Mouse (Mus musculus): ENCODE results near the gene Smim24.

The Smim24 gene

DNA sequence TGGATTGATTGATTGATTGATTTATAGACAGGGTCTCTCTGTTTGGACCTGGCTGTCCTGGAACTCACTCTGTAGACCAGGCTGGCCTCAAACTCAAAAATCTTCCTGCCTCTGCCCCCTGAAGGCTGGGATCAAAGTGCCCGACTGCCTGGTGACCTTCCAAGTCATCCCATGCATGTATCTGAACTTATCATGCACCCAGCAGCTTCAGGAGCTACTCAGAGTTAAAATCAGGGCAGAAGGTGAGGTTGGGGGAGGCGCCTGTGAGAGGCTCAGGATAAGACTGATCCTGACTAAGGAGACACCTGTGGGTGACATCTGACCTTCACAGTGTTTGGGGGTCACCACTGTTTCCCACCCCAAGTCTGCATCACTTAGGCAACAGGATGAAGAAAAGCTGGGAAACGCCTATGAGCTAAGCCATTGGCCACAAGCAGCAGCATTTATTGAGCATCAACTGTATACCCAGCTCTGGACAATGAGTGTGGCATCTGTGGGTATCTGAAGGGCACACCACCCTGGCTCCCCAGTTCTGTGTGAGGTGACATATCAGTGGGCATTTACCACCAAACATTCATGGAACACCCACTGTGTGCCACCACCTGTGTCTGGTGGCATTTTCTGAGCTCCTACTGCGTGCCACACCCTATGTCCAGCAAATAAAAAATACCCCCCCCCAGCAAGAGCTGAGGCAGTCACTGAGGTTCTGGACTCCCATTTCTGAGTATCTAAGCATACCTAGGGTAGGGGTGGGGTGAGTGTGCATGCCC, 30.8 kb downstream of the Smim24 start:
- DNase-seq, result peak in 1 of 2 experiments; percentile 3

DNA sequence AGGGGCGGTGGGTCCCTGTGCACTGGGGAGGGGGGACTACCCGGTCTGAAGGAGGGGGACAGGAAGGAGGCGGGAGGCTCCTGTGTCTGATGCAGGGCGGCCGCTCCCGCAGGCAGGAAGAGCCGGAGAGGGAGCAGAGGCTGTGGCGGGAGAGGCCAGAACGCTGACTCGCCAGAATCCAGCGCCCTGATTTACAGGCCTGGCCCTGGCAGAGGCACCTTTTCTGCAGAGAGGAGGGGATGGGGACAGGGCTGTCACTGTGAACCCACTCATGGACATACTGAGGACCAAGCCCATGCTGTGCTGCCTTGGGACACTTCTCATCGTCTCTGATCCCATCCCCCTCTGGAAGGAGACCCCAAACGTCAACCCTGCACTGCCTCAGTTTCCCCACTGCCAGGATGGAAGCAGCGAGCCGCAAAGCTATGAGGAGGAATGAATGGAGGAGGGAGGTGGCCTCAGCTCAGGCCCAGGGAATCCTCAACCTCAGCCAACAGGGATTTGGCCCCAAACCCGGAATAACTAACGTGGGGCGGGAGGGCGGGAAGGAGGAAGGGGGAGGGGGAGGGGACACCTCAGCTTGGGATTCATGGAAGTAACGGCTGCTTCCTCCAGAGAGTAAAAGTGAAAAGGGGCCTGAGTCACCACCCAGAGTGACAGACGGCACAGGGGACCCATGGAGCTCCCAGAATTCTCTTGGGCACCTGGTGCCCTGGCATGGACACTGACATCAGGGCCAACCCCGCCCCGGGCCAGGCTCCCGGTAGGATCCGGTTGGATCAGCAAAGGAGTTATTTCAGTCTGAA, 31.6 kb downstream of the Smim24 start:
- peak; percentile 52 to 76 for DNase-seq

DNA sequence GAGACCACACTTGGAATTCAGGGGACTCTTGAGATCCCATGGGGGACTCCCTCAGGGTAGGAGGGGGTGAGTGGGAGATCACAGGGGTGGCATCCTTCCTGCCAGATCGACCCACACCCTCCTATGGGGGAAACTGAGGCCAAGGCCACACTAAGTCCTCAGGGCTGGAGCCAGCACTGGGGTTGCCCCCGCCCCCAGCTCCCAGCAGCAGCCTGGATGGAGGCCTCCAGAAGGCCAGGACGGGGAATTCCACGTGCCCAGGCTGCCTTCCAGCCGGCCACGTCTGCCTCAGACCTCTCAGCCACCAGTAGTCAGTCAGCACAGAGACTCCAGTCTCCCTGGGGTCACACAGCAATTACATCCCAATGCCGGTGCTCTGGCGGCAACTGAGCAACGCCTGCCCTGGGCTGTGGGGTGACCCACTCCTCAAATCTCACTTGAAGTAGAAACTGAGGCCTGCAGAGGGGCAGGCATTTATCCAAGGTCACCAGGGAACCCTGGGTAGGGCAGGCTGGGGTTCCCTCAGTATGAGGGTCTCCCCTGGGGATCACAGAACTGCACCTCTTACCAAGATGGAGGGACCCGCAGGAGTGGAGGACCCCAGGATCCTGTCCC, 32.5 kb downstream of the Smim24 start:
- DNase-seq, result peak; percentile 36 to 54

DNA sequence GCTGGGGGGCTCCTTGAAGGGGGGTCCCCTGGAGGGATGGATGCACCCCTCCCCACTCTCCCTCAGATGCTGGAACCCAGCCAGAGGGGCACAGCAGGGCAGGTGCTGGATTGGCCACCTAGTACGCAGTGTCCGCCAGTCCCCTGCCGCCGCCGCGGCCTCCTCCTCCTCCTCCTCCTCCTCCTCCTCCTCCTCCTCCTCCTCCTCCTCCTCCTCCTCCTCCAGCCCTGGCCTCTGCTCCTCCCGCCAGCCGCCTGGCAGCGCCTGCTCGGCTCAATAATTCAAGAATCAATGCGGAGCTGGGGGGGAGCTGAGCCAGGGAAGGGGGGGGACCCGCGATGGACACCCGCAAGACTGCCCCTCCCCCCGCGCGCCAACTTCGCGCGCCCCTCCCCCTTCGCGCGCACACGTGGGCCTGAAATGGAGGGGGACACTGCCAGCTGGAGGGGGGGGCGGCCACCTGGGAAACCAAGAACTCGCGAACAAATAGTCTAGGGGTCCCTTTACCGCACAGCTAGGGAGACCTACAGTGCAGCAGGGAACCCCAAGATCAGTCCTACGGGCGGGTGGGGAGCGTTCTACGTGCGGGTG, 33.3 kb downstream of the Smim24 start:
- peak; percentile 14 to 41 for DNase-seq

DNA sequence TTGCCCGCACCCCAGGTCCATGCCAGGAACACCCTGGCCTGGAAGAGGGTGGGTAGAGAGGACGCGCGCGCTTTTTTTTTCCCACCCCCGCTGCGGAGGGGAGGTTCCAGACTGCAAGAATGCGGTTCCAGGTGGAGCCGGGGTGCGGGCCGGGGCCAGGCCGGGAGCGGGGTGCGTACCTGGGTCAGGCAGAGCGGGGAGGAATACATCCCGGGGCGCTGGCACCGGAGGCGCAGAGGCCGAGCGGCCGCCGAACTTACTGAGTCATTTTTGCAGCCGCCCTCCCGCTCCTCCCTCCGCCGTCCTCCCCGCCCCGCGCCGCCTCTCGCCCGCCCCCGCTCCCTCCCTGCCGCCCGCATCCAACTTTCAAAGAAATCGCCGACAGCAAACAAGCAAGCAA, 34.0 kb downstream of the Smim24 start:
- peak; percentile 70 to 75 for DNase-seq

DNA sequence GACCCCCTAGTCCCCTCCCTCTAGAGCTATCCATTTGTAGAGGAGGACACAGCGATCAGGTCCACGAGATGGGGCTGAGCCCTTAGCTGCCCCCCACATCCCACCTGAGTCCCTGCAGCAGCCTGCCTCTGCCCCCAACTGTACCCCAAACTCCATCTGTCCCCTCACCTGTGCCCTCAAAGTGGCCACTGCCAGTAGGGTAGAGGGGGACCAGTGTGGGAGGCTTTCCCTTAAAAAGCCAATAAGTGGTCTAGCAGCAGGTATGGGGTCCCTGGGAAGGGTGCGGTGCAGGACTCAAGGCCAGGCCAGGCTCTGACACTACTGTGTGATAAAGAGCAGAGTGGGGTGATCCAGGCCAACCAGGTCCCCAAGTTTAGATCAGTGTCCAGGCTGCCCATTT, 34.5 kb downstream of the Smim24 start:
- DNase-seq, result no peak

DNA sequence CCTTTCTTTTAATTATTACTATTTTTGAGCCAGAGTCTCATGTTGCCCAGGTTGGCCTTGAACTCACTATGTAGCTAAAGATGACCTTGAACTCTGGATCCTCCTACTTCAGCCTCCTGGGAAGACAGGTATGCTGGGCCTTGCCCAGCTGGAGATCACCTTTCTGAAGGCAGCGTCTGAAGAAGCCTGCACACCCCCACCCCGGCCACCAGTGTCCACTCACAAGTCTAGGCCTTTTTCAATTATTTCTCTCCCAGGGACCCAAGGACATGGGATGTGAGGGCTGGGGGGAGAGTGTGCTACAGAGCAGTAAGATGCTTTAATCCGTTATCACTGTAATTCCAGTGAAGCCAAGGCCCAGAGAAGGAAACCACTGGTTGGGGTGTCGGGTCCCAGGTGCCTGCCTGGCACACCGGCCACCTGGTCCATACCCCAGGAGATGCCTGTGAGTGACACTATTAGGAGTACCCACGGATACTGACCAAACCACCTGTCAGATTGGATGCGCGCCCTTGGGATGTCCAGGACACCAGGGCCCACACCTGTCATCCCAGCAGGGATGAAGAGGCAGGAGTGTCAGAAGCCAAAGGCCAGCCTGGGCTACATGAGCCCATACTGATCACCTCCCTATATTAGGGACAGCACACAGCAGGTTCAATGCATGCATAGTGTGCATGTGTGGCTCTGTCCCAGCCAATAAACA, 35.1 kb downstream of the Smim24 start:
- peak; percentile 4 to 26 for DNase-seq

DNA sequence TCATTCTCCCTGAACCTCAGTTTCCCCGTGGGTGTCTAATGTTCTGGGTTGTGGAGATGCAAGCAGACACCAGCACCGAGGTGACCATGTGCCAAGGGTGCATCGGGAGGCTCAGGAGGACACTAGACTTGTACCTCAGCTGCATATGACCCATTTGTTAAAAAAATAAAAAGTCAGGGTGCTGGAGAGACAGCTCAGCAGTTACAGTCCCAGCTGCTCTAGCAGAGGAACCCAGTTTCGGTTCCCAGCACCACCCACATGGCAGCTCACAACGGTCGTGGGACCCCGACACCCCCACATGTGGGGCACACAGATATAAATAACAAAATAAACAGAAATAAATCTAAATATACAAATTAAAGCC, 35.6 kb downstream of the Smim24 start:
- DNase-seq, result peak; percentile 4 to 22

DNA sequence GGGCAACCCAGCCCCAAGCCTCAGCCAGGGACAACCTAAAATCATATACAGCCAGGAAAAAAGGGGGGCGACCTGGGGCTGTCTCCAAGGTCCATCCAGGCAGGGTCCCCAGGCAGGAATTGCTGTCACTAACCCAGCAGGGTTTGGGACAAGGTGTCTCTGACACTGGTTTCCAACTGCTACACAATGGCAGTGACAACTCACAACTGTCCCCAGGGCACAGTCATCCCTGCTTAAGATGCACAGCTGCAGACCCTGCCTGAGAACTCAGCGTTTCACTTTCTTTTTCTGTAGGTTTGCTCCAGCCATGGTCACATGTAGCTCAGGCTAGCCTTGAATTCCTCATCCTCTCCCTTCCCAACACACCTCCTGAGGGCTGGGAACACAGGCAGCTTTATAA, 36.2 kb downstream of the Smim24 start:
- DNase-seq, result peak; percentile 4 to 21

DNA sequence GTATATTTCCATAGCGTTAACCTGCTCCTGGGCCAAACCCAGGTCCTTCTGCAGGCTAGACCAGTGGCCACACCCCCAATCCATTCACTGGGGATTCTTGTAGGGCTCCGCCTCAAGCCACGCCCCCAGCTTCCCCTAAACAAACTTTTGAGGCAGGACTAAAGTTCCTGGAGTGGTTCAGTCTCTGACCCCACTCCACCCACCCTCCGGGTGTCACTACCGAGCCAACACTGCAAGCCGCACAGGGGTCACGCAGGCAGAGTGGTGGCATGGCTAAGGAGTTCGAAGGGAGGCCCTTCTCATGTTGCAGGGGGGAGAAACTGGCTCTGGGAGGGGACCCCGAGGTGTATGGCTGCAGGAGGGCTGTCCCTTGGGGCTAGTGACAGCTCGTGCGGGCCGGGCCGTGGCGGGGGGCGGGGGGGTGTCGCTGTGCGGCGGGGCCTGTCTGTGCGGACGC, 36.8 kb downstream of the Smim24 start:
- DNase-seq, result peak; percentile 91 to 93

DNA sequence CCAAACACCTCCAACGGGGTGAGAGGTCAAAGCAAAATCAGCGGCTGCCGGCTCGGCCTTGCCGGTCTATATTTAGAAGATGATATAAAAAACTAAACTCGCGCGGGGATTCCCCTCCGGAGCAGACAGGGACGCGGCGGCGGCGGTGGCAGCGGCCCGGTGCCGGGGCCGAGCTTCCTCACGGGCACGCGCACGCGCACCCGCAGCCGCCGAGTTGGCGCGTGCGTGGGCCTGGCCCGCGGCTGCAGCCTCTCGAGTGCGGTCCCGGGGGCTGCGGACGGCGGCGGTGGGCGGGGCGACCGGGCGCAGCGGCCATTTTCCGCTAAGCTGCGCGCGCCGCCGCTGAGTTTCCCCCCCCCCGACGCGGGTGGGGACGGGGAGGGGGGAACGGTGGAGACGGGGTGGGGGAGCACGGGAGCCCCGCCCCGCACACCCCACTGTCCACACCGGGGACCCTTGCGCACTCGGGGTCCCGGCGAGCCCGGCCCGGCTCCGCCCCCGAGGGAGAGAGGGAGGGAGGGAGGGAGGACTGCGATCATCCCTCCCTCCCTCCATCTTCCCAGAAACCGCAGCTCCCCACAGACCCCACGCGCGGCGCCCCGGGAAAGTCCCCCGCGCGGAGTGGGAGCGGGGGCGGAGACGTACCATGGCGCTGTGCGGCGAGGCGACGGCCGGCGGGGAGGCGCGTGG, 37.4 kb downstream of the Smim24 start:
- DNase-seq, result peak; percentile 84 to 91

DNA sequence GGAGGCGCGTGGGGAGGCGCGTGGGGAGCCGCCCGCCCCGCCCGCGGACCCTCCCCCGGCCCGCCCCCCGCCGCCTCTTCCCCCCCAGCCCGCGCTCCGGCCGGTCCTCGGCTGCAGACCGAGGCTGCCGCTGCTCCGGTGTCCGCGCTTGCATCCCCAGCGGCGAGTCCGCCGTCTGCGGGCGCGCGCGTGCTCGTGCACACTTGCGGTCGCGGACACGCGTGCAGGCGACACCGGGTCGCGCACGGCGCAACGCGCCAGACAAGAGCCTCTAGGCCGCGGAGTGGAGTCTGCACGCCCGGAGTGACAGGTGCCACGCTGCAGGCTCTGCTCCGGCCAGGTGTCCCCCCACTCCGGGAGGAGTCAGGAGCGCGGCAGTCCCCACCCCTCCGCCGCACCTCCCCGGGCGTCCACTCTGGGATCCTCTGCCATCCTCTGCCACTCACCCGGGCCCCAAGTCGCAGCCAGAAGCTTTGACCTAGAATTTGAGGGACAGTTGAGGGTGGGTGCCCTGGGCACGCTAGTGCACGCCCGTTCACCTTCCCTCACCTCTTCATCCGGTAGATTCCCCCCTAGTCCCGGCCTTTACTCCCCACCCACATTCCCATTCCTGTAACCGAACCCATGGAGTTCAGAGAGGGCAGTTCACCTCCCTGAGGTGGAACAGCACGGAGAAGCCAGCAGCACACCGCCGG, 38.1 kb downstream of the Smim24 start:
- DNase-seq, result peak; percentile 67 to 81

DNA sequence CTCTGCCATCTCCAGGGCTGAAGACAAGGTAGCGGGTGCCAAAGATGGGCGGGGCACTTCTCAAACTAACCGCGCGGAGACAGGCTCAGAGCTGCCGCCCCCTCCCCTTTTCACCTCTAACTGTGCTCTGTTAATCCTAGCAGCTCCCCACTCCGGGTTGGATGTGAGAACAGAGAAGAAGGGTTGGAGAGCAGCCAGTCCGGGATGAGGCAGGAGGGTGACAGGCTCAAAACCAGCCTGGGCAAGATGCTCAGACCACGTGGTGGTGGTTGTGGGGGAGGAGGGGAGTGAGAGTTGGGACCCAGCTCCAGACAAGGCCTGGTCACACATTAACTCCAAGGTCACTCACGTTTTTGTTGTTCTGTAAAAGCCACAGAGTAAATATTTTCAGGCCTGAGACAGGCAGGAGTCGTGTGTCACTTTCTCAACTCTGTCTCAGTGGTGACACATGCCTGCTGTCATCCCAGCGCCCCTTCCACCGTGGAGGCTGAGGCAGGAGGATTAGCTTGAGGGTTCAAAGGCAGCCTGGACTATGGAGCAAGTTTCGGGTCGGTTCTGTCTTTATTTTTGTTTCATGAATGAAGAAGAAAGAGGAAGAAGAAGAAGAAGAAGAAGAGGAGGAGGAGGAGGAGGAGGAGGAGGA, 38.8 kb downstream of the Smim24 start:
- DNase-seq, result peak; percentile 26 to 44

DNA sequence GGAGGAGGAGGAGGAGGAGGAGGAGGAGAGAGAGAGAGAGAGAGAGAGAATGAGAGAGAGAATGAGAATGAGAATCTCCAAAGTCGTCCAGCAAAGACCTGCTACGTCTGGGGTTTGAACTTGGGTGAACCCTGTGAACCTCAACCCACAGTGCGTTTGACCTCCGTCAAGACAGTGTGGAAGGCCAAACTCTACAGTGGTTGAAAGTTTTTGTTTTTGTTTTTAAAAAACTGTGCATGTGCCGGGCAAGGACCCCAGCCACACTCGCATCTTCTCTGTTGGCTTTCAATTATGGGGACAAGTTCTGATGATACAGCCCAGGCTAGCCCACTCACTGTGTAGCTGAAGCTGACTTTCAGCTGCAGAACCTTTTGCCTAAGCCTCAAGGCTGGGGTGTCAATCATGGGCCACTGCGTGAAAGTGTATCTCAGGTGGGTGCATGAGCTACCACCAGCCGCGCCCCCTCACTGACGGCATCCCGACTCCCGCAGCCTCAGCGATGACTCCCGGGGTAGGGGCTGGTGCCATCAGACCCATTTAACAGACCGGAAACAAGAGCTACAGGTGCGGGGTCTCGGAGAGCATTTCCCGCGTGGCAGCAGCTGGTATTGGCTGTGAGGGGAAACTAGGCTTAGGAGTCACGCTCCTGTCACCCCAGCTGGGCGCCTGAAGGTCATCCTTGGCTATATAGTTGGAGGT, 39.5 kb downstream of the Smim24 start:
- peak in 1 of 2 experiments; percentile 5 for DNase-seq

DNA sequence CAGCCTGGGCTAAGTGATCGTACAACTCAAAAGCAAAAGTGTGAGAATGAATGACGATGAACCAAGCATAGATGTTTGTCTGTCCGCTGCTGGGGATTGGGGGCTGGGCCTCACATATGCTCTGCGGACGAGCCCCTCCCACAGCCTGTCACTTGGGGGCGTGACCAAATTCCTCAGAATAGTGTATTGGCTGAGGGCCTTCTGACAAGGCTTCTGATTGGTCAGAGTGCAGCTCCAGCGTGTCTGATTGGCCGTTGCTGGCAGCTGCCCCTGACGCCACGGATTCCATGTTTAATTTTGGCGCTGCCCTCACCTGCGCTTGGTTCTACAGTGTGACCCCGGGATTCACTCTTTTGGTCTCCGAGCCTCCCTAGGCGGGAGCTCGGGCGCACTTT, 40.0 kb downstream of the Smim24 start:
- peak; percentile 95 to 96 for DNase-seq

DNA sequence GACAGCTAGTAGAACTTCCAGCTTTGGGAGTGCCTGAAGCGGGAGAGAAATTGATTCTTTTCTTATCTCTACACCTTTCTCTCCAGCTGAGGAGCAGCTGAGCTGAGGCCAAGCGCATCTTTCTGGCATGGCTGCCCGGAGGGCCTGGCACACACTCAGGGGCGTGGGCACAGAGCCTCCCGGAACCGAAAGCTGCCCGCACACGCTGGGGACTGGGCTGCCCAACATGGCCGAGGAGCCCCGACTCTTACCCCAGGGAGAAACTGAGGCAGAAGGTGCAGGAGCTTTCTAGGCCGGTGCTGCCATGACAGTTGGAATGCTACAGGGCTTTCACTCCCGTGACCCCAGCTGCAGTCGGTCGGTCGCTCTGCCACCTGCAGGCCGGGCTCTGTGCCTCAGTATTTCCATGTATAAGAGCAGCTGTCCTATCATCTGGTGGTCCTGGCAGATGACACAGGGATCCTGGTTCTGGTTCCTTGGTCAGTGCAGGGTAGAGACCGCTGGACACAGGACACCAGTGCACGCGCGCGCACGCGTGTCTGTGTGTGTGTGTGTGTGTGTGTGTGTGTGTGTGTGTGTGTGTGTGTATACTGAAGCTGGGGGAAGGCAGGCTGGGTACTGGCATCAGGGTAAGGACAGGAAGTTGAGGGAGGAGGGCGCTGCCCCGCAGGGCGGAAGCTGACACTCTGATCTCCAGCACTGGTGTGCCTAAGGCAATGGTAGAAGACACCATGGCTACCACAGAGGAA, 40.9 kb downstream of the Smim24 start:
- DNase-seq, result peak; percentile 65 to 79

DNA sequence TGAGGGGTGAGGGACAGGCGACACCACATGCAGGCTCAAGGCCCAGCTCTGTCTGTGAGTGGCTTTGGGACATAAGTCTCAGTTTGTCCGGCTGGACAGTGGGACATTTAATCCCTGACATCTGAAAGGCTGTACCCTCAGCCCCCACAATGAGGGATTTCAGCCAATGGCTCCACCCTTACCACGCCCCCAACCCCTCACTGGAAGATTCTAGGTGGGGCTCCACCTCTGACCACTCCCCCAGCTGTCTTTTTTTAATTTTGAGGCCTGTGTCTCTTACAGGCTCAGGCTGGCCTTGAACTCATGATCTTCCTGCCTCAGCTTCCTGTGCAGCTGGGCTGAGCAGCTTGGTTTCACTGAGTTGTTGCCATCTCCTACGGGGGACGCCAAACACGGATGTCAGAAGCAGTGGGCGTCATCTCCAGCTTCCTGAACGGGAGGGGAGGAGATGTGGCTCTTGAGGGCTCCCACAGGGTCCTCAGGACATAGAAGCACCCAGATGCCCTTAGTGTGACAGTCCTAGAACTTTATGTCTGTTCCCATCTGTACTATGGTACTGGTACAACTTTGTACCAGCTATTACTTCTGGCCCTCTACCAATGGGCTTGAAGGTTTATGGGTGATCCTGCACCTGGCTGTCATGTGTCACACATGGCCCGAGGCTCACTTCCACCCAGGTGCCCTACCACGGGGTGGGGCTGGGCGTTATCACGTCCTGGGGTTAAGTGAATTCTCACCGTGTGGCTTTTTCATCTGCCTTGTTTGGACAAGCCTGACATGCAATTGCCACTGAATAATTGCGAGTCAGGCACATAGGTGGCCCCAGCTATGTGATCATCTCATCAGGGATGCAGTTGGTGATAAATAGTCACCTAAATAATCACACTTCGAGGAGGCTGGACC, 41.8 kb downstream of the Smim24 start:
- DNase-seq, result peak; percentile 41 to 50

DNA sequence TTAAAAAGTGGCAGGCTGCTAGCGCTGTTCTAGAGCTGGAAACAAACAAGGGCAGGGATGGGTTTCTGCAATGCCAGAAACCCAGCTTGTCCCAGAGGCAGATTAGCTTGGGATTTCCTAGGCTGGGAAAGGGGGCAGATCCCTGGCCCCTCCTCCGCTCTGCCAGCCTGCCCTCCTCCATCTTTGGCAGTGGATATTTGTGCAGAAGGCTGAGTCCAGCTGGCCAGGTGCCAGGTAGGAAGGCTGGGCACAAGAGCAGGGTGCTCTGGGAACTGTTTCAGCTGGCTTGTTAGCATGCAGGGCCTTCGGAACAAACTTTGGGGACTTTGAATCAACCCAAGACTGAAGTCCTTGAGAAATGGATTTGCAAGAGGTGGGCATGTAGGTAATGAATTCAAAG, 42.6 kb downstream of the Smim24 start:
- DNase-seq, result peak; percentile 73 to 84

Data from lung, postnatal 4 days (tissue).